Mouse (Mus musculus) E14TG2a.4 (cell line): ENCODE measurements around the gene Plcb4.
"Not testable (repeated sequence)": the region's sequence is repeated elsewhere in the genome, so short reads cannot be mapped to it uniquely, and the experiment has no call there.

Experiments
- H3K27me3 ChIP-seq: 2 replicates; pipeline ENCODE4 v1.6.1; 2014; ENCODE audit warnings: low read length, control low read depth; ENCODE audit not compliant: insufficient read depth
- H3K36me3 ChIP-seq: 2 replicates; pipeline ENCODE4 v1.6.1; 2014; ENCODE audit warnings: low read length, control low read depth; ENCODE audit not compliant: insufficient read depth
- H3K4me1 ChIP-seq: replicated peaks from 2 replicates; pipeline ENCODE4 v1.6.1; 2014; ENCODE audit warnings: low read depth, low read length, control low read depth
- H3K4me3 ChIP-seq: replicated peaks from 2 replicates; pipeline ENCODE4 v1.5.1; 2014; ENCODE audit warnings: mild to moderate bottlenecking, low read length
- H3K9me3 ChIP-seq: 2 replicates; pipeline ENCODE4 v1.6.1; 2014; ENCODE audit warnings: low read length, control low read depth
- CTCF ChIP-seq: conservative IDR thresholded peaks from 2 replicates; pipeline ENCODE4 v1.5.1; 2014; ENCODE audit warnings: low read length
- NANOG ChIP-seq: IDR thresholded peaks from 2 replicates; pipeline ENCODE4 v1.6.1; 2014; ENCODE audit warnings: borderline replicate concordance, low read length, mixed read lengths
- POU5F1 ChIP-seq: IDR thresholded peaks from 2 replicates; pipeline ENCODE4 v1.6.1; 2014; ENCODE audit warnings: low read length, borderline replicate concordance

Plcb4 gene

GRCm38 (mm10) chr2:135732651-135733050 lies 73.8 kb downstream of the Plcb4 start:
- TF ChIP-seq NANOG (no peak), CTCF (no peak), POU5F1 (no peak)
- no peak overlapping the region for H3K4me3 ChIP-seq

GRCm38 (mm10) chr2:135733926-135734510 lies 75.2 kb downstream of the Plcb4 start:
- Histone ChIP-seq H3K4me3 (no peak overlapping the region), H3K4me1 (peaks cover 42% of the 10 kb centered on the region), H3K27me3 (no peaks in the 10 kb centered on the region), H3K36me3 (no peaks in the 10 kb centered on the region), H3K9me3 (no peaks in the 10 kb centered on the region)
- no peak for TF ChIP-seq NANOG
- TF ChIP-seq CTCF: peak; percentile 41
- no peak for TF ChIP-seq POU5F1

More at GRCm38 (mm10) chr2:135732651-135733050, 73.8 kb downstream of the Plcb4 start:
- Histone ChIP-seq H3K9me3 (no peaks in the 10 kb centered on the region), H3K4me1 (peaks cover 42% of the 10 kb centered on the region), H3K27me3 (no peaks in the 10 kb centered on the region), H3K36me3 (no peaks in the 10 kb centered on the region)

GRCm38 (mm10) chr2:135737506-135737905 lies 78.7 kb downstream of the Plcb4 start:
- no peaks in the 10 kb centered on the region for H3K36me3 ChIP-seq
- H3K4me1 ChIP-seq: peaks cover 19% of the 10 kb centered on the region
- no peaks in the 10 kb centered on the region for H3K9me3 ChIP-seq
- no peaks in the 10 kb centered on the region for H3K27me3 ChIP-seq
- no peak overlapping the region for H3K4me3 ChIP-seq
- TF ChIP-seq POU5F1 (no peak), CTCF (no peak), NANOG (no peak)

- H3K27me3 ChIP-seq, H3K36me3 ChIP-seq, H3K4me3 ChIP-seq, H3K9me3 ChIP-seq: not testable (repeated sequence)
- H3K4me1 ChIP-seq: peaks cover 13% of the 10 kb centered on the region
These were observed 79.4 kb downstream of the Plcb4 start for GRCm38 (mm10) chr2:135738022-135738780.

GRCm38 (mm10) chr2:135738950-135739349 lies 80.1 kb downstream of the Plcb4 start:
- Histone ChIP-seq H3K4me1 (peaks cover 10% of the 10 kb centered on the region), H3K9me3 (no peaks in the 10 kb centered on the region), H3K36me3 (0 out of 2 replicates have a peak, but pooled peaks cover 3% of the 10 kb centered on the region), H3K27me3 (no peaks in the 10 kb centered on the region), H3K4me3 (no peak overlapping the region)
- TF ChIP-seq POU5F1 (no peak), CTCF (no peak), NANOG (no peak)

- Histone ChIP-seq H3K4me1 (peaks cover 19% of the 10 kb centered on the region), H3K4me3 (no peak overlapping the region), H3K9me3 (peaks cover 6% of the 10 kb centered on the region; the same call in 1 of the 2 replicates), H3K36me3 (peaks cover 12% of the 10 kb centered on the region; the same call in 1 of the 2 replicates), H3K27me3 (no peaks in the 10 kb centered on the region)
- TF ChIP-seq NANOG: no peak
- no peak for TF ChIP-seq CTCF
- TF ChIP-seq POU5F1: no peak
These were observed 84.3 kb downstream of the Plcb4 start for GRCm38 (mm10) chr2:135742954-135743700.

GRCm38 (mm10) chr2:135744711-135745110 lies 85.9 kb downstream of the Plcb4 start:
- peaks cover 29% of the 10 kb centered on the region for H3K4me1 ChIP-seq
- H3K4me3 ChIP-seq: no peak overlapping the region
- TF ChIP-seq CTCF (no peak), NANOG (no peak), POU5F1 (no peak)
- peaks cover 6% of the 10 kb centered on the region; the same call in 1 of the 2 replicates for H3K9me3 ChIP-seq
- peaks cover 12% of the 10 kb centered on the region; the same call in 1 of the 2 replicates for H3K36me3 ChIP-seq
- no peaks in the 10 kb centered on the region for H3K27me3 ChIP-seq

GRCm38 (mm10) chr2:135745126-135745525 lies 86.3 kb downstream of the Plcb4 start:
- H3K4me1 ChIP-seq: peaks cover 29% of the 10 kb centered on the region
- H3K4me3 ChIP-seq: no peak overlapping the region
- H3K9me3 ChIP-seq: peaks cover 6% of the 10 kb centered on the region; the same call in 1 of the 2 replicates
- TF ChIP-seq NANOG (no peak), POU5F1 (no peak), CTCF (no peak)
- no peaks in the 10 kb centered on the region for H3K27me3 ChIP-seq
- peaks cover 12% of the 10 kb centered on the region; the same call in 1 of the 2 replicates for H3K36me3 ChIP-seq
